Mouse (Mus musculus) splenic B cell, adult 2 months (primary cell): ENCODE measurements at regions not wholly inside any gene's neighbourhood (a gene's known extent, or its start where the extent isn't known, plus 50 kb on each side); places are given as distances from the start of the nearest gene placed in this dataset.
A peak's percentile ranks its signal among the peaks of the same experiment; 100 is the strongest.

Experiments used
- DNase-seq: peaks from one replicate; pipeline ENCODE4 v3.0.0-alpha.2; 2011; ENCODE audit warnings: low read depth, low spot score
- H3K27me3 ChIP-seq: 2 replicates; pipeline ENCODE4 v1.6.1; 2012; ENCODE audit warnings: mild to moderate bottlenecking, low read length, moderate library complexity, mixed read lengths; ENCODE audit not compliant: control insufficient read depth, poor library complexity, insufficient read depth, severe bottlenecking
- H3K36me3 ChIP-seq: 2 replicates; pipeline ENCODE4 v1.6.1; 2012; ENCODE audit warnings: mild to moderate bottlenecking, low read length, moderate library complexity, mixed read lengths; ENCODE audit not compliant: control insufficient read depth, poor library complexity, insufficient read depth, severe bottlenecking

DNA sequence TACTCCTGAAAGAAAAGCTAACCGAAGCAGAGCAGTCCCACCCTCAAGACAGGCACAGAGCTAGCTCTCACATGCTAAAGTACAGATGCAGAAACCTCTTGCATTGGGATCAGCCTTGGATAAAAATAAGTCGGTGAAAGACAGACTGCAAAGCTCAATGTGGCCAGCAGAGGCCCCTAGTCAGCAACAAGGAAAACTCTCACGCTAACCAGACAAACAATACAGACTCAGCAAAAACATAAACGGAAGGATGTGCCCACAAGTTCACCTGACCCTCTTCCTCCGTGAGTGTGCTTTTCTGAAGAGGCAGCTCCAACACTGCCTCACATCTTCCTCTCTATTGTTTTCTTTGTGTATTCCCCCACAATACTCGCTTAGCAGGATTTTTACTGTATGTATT lies 77.8 kb downstream of the Rpia start:
- no peaks in the 10 kb centered on the region for H3K36me3 ChIP-seq
- DNase-seq, result peak; percentile 88
- no peaks in the 10 kb centered on the region for H3K27me3 ChIP-seq

DNA sequence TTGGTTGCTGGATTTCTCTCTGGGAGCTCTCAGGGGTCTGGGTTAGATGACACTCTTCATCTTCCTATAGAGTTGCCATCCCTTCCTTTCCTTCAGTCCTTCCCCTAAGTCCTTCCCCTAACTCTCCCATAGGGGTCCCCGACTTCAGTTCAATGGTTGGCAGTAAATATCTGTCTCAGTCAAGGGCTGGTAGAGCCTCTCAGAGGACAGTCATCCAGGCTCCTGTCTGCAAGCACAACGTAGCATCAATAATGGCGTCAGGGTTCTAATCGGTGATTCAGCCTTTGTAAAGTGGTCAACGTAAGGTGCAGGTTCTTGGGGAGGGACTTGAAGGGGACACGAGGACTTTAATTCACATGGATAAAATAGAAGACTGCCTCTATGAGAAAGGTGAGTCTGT lies 78.4 kb downstream of the Rpia start:
- DNase-seq, result no peak
- Histone ChIP-seq H3K36me3 (no peaks in the 10 kb centered on the region), H3K27me3 (no peaks in the 10 kb centered on the region)

DNA sequence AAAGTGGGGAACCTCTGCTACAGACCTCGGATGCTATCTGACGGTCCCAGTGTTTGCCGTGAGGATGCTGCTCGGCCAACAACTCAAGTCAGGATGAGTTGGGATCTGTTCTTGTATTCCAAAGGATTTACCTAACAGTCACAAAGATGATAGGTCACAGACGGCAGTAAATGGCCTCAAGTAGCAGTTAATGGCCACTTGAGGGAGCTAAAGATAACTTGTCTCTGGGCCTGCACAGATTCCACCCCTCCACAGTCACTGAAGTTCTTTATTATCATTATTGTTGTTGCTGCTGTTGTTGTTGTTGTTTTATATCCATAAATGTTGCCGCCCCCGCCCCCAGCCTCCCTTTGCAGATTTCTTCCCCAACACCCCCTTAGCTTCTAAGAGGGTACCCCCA lies 78.9 kb downstream of the Rpia start:
- Histone ChIP-seq H3K36me3 (no peaks in the 10 kb centered on the region), H3K27me3 (no peaks in the 10 kb centered on the region)
- DNase-seq, result peak; percentile 60

- peak; percentile 91 for DNase-seq
- H3K27me3 ChIP-seq, result no peaks in the 10 kb centered on the region
These were observed 82.5 kb downstream of the Rpia start for GRCm38 (mm10) chr6:70709338-70710055.

GRCm38 (mm10) chr6:70695596-70695995 lies 96.4 kb downstream of the Rpia start:
- H3K36me3 ChIP-seq, result no peaks in the 10 kb centered on the region
- H3K27me3 ChIP-seq, result no peaks in the 10 kb centered on the region; the same call in 1 of the 2 replicates
- no peak for DNase-seq

More at GRCm38 (mm10) chr6:70709338-70710055, 82.5 kb downstream of the Rpia start:
- H3K36me3 ChIP-seq, result no peaks in the 10 kb centered on the region
